Mouse (Mus musculus): ENCODE results near the gene Fam83f.

Gene Fam83f

GRCm38 (mm10) chr15:80650412-80650811 lies 21.2 kb upstream of the Fam83f start:
- H3K36me3 ChIP-seq (ENCODE audit: insufficient read depth, low read length) = no peaks in the 10 kb centered on the region
- H3K27me3 ChIP-seq (ENCODE audit: insufficient read depth, low read length) = peaks cover 18% of the 10 kb centered on the region
- TF ChIP-seq NANOG (IDR thresholded peaks at IDR 0.05; ENCODE audit: borderline replicate concordance, low read length) = no peak
- no peak for TF ChIP-seq POU5F1 (IDR thresholded peaks at IDR 0.05; ENCODE audit: borderline replicate concordance, low read length)
- no peak for TF ChIP-seq CTCF (conservative IDR thresholded peaks at IDR 0.05; ENCODE audit: low read length)
- H3K4me1 ChIP-seq (replicated peaks; ENCODE audit: low read depth, low read length) = peaks cover 28% of the 10 kb centered on the region
- no peaks in the 10 kb centered on the region for H3K9me3 ChIP-seq (ENCODE audit: low read length)
- no peak overlapping the region for H3K4me3 ChIP-seq (replicated peaks; ENCODE audit: low read length)

- Histone ChIP-seq H3K27me3 (ENCODE audit: insufficient read depth, low read length) (peaks cover 9% of the 10 kb centered on the region), H3K36me3 (ENCODE audit: insufficient read depth, low read length) (no peaks in the 10 kb centered on the region), H3K4me1 (replicated peaks; ENCODE audit: low read depth, low read length) (peaks cover 12% of the 10 kb centered on the region), H3K4me3 (replicated peaks; ENCODE audit: low read length) (no peak overlapping the region), H3K9me3 (ENCODE audit: low read length) (no peaks in the 10 kb centered on the region)
- TF ChIP-seq POU5F1 (IDR thresholded peaks at IDR 0.05; ENCODE audit: borderline replicate concordance, low read length) (no peak), NANOG (IDR thresholded peaks at IDR 0.05; ENCODE audit: borderline replicate concordance, low read length) (no peak), CTCF (conservative IDR thresholded peaks at IDR 0.05; ENCODE audit: low read length) (no peak)
These were observed 17.8 kb upstream of the Fam83f start for GRCm38 (mm10) chr15:80653865-80654264.

- Histone ChIP-seq H3K27me3 (ENCODE audit: insufficient read depth, low read length) (peaks cover 11% of the 10 kb centered on the region), H3K9me3 (ENCODE audit: low read length) (no peaks in the 10 kb centered on the region), H3K4me3 (replicated peaks; ENCODE audit: low read length) (no peak overlapping the region), H3K36me3 (ENCODE audit: insufficient read depth, low read length) (no peaks in the 10 kb centered on the region), H3K4me1 (replicated peaks; ENCODE audit: low read depth, low read length) (peaks cover 3% of the 10 kb centered on the region; the same call in 1 of the 2 replicates)
- no peak for TF ChIP-seq NANOG (IDR thresholded peaks at IDR 0.05; ENCODE audit: borderline replicate concordance, low read length)
- TF ChIP-seq POU5F1 (IDR thresholded peaks at IDR 0.05; ENCODE audit: borderline replicate concordance, low read length) = no peak
- TF ChIP-seq CTCF (conservative IDR thresholded peaks at IDR 0.05; ENCODE audit: low read length) = no peak
These were observed 12.7 kb upstream of the Fam83f start for GRCm38 (mm10) chr15:80658815-80659471.

- H3K27me3 ChIP-seq (ENCODE audit: insufficient read depth, low read length) = peaks cover 11% of the 10 kb centered on the region
- H3K36me3 ChIP-seq (ENCODE audit: insufficient read depth, low read length) = no peaks in the 10 kb centered on the region
- peaks cover 3% of the 10 kb centered on the region; the same call in 1 of the 2 replicates for H3K4me1 ChIP-seq (replicated peaks; ENCODE audit: low read depth, low read length)
- TF ChIP-seq CTCF (conservative IDR thresholded peaks at IDR 0.05; ENCODE audit: low read length) = no peak
- TF ChIP-seq POU5F1 (IDR thresholded peaks at IDR 0.05; ENCODE audit: borderline replicate concordance, low read length) = no peak
- no peak for TF ChIP-seq NANOG (IDR thresholded peaks at IDR 0.05; ENCODE audit: borderline replicate concordance, low read length)
- H3K9me3 ChIP-seq (ENCODE audit: low read length) = no peaks in the 10 kb centered on the region
- H3K4me3 ChIP-seq (replicated peaks; ENCODE audit: low read length) = no peak overlapping the region
These were observed 10.7 kb upstream of the Fam83f start for GRCm38 (mm10) chr15:80660963-80661362.

- Histone ChIP-seq H3K4me1 (replicated peaks; ENCODE audit: low read depth, low read length) (peaks cover 3% of the 10 kb centered on the region; the same call in 1 of the 2 replicates), H3K4me3 (replicated peaks; ENCODE audit: low read length) (no peak overlapping the region), H3K36me3 (ENCODE audit: insufficient read depth, low read length) (no peaks in the 10 kb centered on the region), H3K27me3 (ENCODE audit: insufficient read depth, low read length) (peaks cover 16% of the 10 kb centered on the region), H3K9me3 (ENCODE audit: low read length) (peaks cover 9% of the 10 kb centered on the region; the same call in 1 of the 2 replicates)
- TF ChIP-seq POU5F1 (IDR thresholded peaks at IDR 0.05; ENCODE audit: borderline replicate concordance, low read length) (no peak), CTCF (conservative IDR thresholded peaks at IDR 0.05; ENCODE audit: low read length) (no peak), NANOG (IDR thresholded peaks at IDR 0.05; ENCODE audit: borderline replicate concordance, low read length) (no peak)
These were observed 7.2 kb upstream of the Fam83f start for GRCm38 (mm10) chr15:80664444-80664843.

- Histone ChIP-seq H3K36me3 (ENCODE audit: insufficient read depth, low read length) (no peaks in the 10 kb centered on the region), H3K4me1 (replicated peaks; ENCODE audit: low read depth, low read length) (peaks cover 16% of the 10 kb centered on the region), H3K4me3 (replicated peaks; ENCODE audit: low read length) (no peak overlapping the region), H3K27me3 (ENCODE audit: insufficient read depth, low read length) (peaks cover 67% of the 10 kb centered on the region), H3K9me3 (ENCODE audit: low read length) (no peaks in the 10 kb centered on the region)
- no peak for TF ChIP-seq NANOG (IDR thresholded peaks at IDR 0.05; ENCODE audit: borderline replicate concordance, low read length)
- no peak for TF ChIP-seq CTCF (conservative IDR thresholded peaks at IDR 0.05; ENCODE audit: low read length)
- TF ChIP-seq POU5F1 (IDR thresholded peaks at IDR 0.05; ENCODE audit: borderline replicate concordance, low read length) = no peak
These were observed 1.2 kb downstream of the Fam83f start for GRCm38 (mm10) chr15:80672810-80673209.

GRCm38 (mm10) chr15:80673337-80674095 lies 1.9 kb downstream of the Fam83f start:
- H3K36me3 ChIP-seq (ENCODE audit: insufficient read depth, low read length) = no peaks in the 10 kb centered on the region
- H3K27me3 ChIP-seq (ENCODE audit: insufficient read depth, low read length) = peaks cover 68% of the 10 kb centered on the region
- H3K9me3 ChIP-seq (ENCODE audit: low read length) = no peaks in the 10 kb centered on the region
- TF ChIP-seq POU5F1 (IDR thresholded peaks at IDR 0.05; ENCODE audit: borderline replicate concordance, low read length) (no peak), NANOG (IDR thresholded peaks at IDR 0.05; ENCODE audit: borderline replicate concordance, low read length) (no peak), CTCF (conservative IDR thresholded peaks at IDR 0.05; ENCODE audit: low read length) (no peak)
- H3K4me3 ChIP-seq (replicated peaks; ENCODE audit: low read length) = no peak overlapping the region
- H3K4me1 ChIP-seq (replicated peaks; ENCODE audit: low read depth, low read length) = peaks cover 16% of the 10 kb centered on the region

GRCm38 (mm10) chr15:80674700-80675099 lies 3.1 kb downstream of the Fam83f start:
- TF ChIP-seq NANOG (IDR thresholded peaks at IDR 0.05; ENCODE audit: borderline replicate concordance, low read length) = no peak
- no peak for TF ChIP-seq POU5F1 (IDR thresholded peaks at IDR 0.05; ENCODE audit: borderline replicate concordance, low read length)
- TF ChIP-seq CTCF (conservative IDR thresholded peaks at IDR 0.05; ENCODE audit: low read length) = no peak
- H3K9me3 ChIP-seq (ENCODE audit: low read length) = no peaks in the 10 kb centered on the region
- H3K4me1 ChIP-seq (replicated peaks; ENCODE audit: low read depth, low read length) = peaks cover 16% of the 10 kb centered on the region

More at GRCm38 (mm10) chr15:80674700-80675099, 3.1 kb downstream of the Fam83f start:
- Histone ChIP-seq H3K36me3 (ENCODE audit: insufficient read depth, low read length) (no peaks in the 10 kb centered on the region), H3K4me3 (replicated peaks; ENCODE audit: low read length) (no peak overlapping the region), H3K27me3 (ENCODE audit: insufficient read depth, low read length) (peaks cover 60% of the 10 kb centered on the region)
